Mouse (Mus musculus): ENCODE data around the gene Tmod2. TPM values are rescaled to one million over a fixed set of nuclear protein-coding genes. Genes with fewer than 3 reads are reported as not detected.

Tmod2 gene
- total RNA-seq, 2 experiments from 2014 or later, result not detected

DNA sequence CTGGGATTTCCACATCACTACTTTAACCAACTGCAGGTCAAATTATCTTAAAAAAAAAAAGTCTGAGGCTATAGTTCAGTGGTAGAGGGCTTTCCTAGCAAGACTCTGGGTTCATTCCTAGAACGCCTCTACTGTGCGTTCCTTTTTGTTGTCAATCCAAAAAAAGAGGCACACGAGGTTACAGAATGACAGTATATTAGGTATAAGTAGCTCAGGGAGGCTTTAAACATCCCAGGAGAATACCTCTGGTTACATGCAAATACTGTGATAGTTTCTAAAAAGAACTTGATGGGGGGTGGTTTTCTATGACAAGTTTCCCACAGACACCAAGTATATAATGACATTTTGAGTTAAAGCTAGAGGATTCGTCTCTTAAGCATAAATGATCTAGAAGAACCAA, 3.6 kb downstream of the Tmod2 start:
- ATAC-seq (replicated peaks; ENCODE audit: low FRiP score, poor library complexity, severe bottlenecking), result no peak

DNA sequence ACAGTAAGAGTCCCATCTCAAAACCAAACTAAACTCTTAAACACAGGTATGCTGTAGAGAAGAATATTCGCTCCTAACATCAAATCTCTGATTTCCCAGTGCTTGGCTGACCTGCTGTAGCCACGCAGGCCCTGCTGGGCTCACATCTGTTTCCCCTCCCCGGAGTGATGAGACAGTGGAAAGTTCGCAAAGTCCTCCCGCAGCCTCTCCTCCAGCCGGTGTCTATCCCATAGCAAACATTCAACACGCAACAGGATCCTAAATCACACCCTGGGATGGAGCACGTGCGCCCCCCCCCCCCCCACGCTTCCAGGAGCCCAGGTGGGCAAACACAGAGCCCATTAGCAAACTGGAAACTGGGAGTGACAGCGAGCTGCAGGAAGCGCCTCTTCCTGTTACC, 9.6 kb downstream of the Tmod2 start:
- no peak for ATAC-seq (replicated peaks; ENCODE audit: low FRiP score, poor library complexity, severe bottlenecking)

DNA sequence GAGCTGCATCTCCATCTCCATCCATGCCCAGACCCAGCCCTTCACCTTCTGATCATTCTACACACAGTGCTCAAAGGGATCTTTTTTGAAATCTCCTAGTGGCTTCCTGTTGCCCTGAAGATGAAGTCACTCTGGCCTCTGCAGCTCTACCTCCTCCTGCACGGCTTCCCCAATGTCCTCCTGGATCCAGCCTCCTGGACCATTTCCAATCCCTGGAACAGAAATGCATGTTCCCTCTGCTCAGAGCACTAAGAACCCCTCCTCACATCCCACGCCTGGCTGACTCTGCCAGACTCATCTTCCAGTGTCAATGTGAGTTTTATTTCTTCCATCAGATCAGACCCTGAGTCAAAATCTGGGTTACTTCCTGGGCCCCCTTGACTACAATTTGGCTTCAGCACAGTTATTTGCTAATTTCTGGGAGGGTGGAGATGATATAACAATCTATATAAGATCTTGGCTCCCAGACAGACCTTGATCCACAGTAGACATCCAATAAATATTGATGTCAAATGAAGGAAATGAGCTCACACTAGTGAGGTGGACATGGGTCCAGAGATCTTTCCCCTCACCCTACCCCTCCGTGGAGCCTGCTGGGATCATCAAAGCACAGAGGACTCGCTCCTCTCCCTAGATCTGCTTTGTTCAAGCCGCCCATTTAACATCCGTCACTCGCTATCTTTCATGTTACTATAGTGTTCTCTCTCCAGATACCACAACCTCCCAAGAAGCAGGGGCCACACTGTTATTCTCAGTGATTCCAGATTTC, 10.8 kb downstream of the Tmod2 start:
- no peak for ATAC-seq (replicated peaks; ENCODE audit: low FRiP score, poor library complexity, severe bottlenecking)

DNA sequence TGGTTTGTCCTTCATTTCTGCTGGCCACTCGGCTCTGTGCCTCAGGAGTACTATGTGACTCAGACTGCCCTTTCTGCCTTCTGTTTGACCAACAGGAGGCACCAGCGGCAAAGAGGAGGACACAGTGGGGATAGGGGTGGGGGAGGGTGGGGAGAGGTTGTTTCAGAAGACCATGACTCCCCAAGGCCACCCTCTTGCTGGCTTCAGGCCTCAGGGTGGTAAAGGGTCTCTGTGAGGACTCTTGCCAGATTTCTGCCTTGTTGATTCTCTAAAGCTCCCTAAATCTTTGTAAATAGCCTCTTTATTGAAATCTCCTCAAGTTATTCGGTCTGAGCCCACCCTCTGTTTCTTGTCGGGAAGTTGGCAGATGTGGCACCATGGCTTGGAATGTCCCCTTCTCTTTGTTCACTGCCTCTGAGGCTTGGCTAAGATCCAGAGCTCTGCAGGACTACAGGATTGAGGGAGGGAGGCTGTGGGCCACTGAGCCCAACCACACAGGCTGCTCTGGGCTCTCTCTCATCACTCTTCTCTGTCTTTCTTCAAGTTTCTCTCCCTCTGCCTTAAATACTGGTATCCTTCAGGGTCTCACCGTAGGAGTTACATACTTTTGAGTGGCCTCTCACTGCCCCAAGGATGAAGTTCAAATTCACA, 11.8 kb downstream of the Tmod2 start:
- no peak for ATAC-seq (replicated peaks; ENCODE audit: low FRiP score, poor library complexity, severe bottlenecking)

DNA sequence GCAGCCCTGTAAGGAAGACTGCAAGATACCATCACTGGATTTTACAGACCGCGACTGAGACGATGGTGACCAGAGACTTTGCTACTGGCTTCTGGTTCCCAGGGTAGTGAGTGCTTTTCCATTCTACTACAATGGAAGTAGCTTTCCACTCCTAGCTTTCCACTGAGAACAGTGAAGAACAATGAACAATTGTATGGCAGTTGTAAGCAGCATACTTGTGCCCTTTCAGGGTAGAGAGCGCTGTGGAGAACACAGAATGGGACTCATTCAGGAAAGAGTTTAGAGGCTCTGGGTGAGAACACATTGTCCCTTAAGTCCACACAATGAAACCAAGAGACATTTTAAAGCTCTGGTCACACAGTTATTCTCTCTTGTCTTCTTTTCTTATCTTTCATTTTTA, 13.5 kb downstream of the Tmod2 start:
- no peak for ATAC-seq (replicated peaks; ENCODE audit: low FRiP score, poor library complexity, severe bottlenecking)

DNA sequence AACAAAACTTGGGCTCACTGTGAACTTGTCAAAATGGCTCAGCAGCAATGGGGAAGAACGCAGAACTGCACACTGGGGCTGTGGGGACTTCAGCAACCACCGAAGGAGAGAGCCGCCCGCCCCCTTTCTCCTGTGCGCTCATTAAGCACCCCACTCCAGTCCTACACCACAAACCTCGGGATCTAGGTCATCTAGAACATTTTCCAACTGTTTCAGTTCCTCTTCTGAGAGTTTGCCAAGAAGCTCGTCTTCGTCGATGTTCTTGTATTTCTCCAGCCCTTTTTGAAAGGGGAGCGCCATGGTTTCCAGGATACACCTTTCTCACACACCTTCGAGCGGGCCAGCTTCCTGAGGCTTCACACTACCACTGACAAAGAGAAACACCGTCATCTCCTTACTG, 14.1 kb downstream of the Tmod2 start:
- no peak for ATAC-seq (replicated peaks; ENCODE audit: low FRiP score, poor library complexity, severe bottlenecking)

DNA sequence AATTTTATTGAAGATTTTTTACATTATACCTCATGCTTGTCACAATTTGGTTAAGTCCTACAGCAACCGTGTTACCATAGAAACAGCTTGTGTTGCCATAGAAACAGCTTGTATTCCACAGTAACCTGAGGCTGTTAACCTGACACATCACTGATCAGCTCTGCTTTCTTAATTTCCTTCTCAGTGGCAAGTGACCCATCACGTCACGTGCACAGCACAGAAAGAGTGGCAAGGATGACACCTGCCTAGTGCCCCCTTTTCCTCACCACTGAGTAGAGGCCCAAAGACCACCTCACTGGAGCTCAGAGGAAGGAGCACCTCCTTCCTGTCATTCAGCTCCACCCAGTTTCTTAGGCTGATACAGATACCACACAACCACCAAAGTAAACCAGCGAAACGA, 17.6 kb downstream of the Tmod2 start:
- ATAC-seq (replicated peaks; ENCODE audit: low FRiP score, poor library complexity, severe bottlenecking), result no peak

DNA sequence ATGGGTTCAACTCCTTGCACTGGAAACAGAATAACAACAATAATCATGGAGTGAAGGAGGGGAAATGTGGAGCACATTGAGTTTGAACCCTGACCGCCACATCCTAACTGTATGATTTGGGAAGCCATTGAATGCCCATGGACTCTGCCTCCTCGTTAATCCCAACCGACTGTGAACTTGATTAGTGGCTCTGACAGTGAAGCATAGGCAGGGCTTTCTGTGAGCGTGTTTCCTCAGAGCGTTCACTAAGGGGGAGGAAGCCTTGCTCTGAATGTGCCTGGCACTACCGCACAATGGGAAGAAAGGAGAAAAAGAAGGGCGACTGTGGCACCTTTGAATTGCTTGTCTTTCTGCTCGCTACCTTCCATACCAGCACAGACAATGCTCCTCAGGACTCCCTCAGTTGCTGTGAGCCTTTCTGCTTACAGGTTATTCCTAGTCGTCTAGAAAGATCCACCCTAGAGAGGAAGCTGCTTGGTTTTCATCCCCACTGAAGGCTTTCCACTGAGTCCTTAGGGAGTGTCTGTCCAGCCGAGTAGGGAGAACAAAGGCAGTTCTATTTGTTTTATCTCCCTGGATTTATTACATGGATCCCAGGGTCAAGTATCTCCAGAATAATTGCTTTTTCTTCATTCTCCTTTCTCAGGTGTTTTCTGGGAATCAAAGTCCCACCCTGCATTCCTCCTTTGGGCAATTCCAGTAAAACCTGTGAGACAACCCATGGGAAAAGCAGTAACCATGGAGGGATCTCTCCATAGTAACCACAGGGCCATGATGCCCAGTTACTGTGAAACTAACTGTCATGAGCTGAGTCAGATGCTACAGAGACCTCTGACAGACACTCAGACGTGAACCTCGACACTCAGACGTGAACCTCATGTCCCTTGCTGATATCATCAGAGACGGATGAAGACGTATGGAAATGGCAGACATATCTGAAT, 21.0 kb downstream of the Tmod2 start:
- ATAC-seq (replicated peaks; ENCODE audit: low FRiP score, poor library complexity, severe bottlenecking), result no peak

DNA sequence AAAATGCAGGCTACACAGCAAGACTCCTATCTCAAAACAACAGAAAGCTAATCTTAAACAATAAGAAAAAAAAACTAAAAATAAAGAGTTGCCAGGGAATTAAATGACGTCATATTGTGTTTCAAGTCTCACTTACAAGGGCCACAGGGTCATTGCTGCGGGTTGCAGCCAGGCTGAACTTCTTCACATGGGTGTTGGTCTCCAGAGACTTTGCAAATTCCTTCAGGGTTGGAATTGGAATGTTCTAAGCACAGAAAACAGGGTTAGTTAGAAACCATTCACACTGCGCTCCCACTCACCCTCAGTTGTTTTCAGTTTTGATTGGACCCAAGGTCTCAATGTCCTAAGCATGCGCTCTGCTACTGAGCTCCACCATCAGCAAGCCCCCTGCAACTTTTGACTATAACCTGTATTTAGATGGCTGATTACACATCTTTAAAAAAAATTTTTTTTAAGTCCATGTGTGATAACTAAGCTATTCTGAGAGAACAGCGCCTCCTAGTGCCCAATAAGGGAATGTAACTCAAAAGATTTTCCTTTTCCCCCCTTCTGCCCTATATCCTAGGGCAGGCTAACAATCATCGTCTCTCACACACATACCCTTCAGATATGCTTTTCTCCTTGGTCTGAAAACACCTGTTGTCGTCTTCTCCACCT, 29.3 kb downstream of the Tmod2 start:
- peak; percentile 73 for ATAC-seq (replicated peaks; ENCODE audit: low FRiP score, poor library complexity, severe bottlenecking)

DNA sequence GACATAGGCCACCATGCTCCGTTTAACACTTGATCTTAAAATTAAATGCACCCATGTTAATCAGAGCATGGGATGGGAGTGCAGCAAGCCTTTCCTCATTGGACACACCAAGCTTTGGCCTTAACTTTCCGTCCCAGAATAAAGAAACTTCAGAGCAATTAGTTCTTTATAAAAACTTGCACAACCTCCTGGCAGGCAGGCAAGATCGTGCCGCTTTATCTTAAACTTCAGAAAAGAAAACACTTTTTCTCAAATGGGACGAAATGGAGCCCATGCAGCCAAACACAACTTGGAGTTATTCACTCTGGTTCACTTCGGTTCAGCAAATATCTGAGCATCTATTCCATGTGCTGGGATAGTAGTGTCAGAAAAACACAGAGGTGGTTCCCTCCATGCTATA, 31.8 kb downstream of the Tmod2 start:
- no peak for ATAC-seq (replicated peaks; ENCODE audit: low FRiP score, poor library complexity, severe bottlenecking)

DNA sequence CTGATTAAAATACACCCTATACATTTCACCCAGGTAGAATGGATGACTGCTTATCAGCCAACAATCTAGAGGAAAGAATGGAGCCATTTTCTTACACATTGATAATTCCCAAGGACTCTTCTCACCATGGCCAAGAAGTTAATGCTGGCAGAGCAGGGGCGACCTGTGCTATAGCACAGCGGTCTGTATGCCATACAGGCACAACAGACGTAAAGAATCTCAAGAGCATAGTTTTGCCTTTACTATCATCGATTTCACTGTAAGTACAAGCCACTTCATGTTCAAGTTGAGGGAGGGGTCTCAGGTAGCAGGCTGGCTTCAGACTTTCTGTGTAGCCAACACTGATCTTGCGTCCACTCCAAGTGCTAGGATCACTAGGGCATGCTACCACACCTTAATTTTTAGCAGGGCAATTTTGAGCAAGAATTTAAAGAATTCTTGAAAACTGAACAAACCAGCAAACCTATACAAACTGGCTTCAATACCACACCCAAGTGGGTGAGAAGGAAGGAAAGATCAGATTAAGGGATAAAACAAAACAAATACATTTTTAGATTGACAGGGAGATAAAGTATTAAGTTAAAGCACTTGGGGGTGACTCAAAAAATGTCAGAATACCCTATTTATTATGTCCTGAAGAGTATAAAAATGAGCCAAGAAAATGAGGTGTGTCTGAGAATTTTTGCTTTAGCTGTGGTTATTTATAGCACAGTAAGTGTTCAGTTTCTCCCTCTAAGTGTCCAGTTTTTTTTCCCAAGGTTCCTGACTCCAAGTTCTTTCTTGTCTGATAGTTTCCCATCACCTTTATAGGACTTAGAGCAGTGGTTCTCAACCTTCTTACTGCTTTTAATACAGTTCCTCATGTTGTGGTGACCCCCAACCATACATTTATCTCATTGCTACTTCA, 39.8 kb downstream of the Tmod2 start:
- ATAC-seq (replicated peaks; ENCODE audit: low FRiP score, poor library complexity, severe bottlenecking), result no peak

DNA sequence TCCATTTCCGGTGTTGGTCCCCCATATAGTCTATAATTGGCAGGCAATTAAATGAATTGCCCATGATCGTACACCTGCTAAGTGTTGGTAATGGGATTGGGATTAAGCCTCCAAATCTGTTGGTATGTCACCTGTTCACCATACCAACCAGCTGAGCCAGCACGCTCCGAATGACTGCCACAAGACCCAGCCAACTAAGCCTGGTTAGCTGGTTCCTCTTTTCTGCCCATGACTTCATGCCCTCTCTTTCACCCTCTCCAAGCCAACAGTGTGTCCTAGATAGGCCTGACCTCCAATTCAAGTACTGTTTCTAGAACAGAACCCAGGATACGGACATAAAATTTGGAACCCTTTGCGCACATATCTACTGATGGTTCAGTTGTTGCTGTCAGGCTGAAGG, 42.7 kb downstream of the Tmod2 start:
- ATAC-seq (replicated peaks; ENCODE audit: low FRiP score, poor library complexity, severe bottlenecking), result no peak

DNA sequence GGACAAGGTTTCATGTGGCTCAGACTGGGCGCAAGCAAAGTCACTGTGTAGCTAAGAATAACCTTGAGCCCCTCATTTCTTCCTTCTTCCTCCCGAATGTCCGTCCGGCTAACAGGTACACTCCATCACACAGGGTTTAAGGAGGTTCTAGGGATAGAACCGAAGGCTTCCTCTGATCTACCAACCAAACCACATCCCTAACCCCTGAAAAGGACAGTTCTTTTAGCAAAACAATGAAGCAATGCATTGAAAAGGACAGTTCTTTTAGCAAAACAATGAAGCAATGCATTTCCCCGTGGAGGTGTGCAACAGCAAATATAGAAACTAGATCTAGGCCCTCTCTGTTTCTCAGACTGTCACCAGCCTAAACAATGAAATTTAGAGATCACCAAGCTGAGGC, 46.2 kb downstream of the Tmod2 start:
- ATAC-seq (replicated peaks; ENCODE audit: low FRiP score, poor library complexity, severe bottlenecking), result no peak

DNA sequence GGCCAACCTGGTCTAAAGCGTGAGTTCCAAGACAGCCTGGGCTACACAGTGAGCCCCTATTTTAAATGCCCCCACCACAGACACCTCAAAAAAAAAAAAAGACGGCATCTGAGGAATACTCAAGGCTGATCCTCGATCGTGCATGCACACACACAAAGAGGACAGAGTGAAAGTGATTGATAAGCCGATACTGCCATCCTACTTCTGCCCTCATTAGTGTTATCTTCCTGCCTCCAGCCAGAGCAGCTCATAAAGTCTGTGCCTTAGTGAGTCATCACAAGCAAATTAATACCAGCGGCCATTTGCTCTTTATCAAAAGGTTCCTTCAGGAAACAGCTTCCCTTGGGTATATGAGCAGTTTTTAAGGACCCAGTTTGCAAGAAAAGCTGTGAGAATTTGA, 47.5 kb downstream of the Tmod2 start:
- ATAC-seq (replicated peaks; ENCODE audit: low FRiP score, poor library complexity, severe bottlenecking), result no peak

DNA sequence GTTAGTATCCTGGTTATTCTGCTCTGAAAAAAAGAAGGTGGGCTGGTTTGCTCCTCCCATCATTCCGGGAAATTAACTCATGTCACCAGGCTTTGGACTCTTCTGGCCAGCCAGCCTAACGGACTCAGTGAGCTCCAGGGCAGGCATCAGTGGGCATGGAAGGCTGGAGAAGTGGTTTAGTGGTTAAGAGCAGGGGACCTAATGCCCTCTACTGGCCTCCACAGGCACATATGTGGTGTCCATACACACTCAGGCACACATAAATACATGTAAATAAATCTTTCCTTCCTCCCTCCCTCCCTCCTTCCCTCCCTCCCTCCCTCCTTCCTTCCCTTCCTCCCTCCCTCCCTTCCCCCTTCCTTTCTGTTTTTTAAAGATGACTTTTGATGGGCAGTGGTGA, 47.9 kb downstream of the Tmod2 start:
- no peak for ATAC-seq (replicated peaks; ENCODE audit: low FRiP score, poor library complexity, severe bottlenecking)

DNA sequence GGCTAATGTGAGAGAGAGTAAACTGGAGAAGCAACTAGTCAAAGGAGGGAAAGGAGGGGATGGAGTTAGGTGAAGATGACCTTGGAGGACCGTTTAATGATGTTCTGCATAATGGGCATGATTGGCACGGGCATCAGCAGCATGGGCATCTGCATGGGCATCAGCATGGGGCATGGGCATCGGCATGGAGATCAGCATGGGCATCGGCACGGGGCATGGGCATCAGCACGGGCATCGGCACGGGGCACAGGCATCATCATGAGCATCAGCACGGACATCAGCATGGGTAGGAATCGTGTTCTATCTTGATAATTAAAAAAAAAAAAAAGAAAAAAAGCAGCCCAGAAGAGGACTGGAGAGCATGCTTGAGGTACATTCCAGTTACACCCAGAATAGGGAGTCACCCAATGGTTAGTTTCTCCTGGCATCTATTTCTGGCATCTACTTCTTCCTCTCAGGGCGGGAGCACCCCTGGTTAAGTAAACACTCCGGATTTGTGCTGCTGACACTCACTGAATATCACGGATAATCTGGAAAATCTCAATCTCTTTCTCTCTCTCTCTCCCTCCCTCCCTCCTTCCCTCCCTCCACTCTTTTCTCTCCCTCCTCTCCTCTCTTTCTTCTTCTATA, 50.0 kb downstream of the Tmod2 start:
- no peak for ATAC-seq (replicated peaks; ENCODE audit: low FRiP score, poor library complexity, severe bottlenecking)

DNA sequence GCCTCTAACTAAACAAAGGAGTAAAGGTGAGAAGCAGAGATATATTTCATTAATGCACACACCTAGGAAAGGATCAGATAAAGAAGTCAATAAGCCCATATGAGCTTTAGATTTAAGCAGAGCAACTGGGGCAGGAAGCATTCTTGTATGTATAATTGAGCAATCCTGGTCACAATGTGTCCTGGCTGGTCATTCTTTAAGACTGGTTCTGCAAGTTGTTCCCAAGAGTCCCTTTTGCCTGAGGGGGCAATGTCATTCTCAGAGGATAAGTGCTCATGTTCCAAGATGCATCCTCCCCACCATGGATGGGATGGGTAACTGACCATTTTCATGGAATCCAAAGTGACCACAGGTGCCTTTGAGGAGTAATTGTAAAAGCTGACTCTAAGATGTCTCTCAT, 50.8 kb downstream of the Tmod2 start:
- no peak for ATAC-seq (replicated peaks; ENCODE audit: low FRiP score, poor library complexity, severe bottlenecking)

DNA sequence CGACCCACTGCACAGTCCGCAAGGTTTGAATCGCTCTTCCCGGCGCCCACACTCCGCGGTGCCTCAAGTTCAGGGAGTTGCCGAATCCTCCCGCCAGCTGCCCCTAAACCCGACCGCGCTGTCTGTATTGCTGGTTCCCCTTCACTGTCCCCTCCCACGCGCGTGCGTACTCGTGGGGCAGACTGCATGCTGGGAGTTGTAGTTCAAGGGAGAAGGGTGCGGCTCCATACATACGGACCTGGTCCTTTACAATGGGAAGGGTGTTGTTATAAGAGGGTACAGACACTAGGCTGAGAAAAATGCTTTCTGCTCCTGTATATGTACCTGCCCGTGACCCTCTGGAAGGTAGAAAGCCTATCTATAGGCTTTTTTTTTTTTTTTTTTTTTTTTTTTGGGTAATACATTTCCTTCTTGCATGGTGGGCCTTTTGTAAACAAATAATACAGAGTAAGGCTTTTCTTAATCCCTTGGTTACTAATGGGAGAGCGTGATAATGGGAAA, 51.6 kb downstream of the Tmod2 start, which contains the start of gene Tmod3:
Gene Tmod3, minus strand, starts transcription at position 146 of the 501 bp plus-strand sequence.
- peak; percentile 99 for ATAC-seq (replicated peaks; ENCODE audit: low FRiP score, poor library complexity, severe bottlenecking)

Data from erythroblast, adult 5-6 weeks (primary cell).